Mouse (Mus musculus): ENCODE measurements around the gene Zbtb5. TPM values are rescaled to one million over a fixed set of nuclear protein-coding genes. Genes with fewer than 3 reads are reported as not detected.
A peak's percentile ranks its signal among the peaks of the same experiment; 100 is the strongest.

Gene Zbtb5
- polyA plus RNA-seq, 1 experiment, result 12.8 TPM

GRCm38 (mm10) chr4:44983131-44983740 is 29.0 kb downstream of the Zbtb5 start:
- no peak overlapping the region for H3K9ac ChIP-seq (ENCODE audit: low read depth, poor library complexity, severe bottlenecking)
- no peak for TF ChIP-seq CTCF (IDR thresholded peaks at IDR 0.05; ENCODE audit: low read depth, low read length)
- no peak overlapping the region for H3K27ac ChIP-seq (ENCODE audit: insufficient read depth, low read length)
- no peaks in the 10 kb centered on the region for H3K27me3 ChIP-seq (ENCODE audit: control insufficient read depth, insufficient read depth, low read length, poor library complexity, severe bottlenecking)
- H3K4me1 ChIP-seq (ENCODE audit: control insufficient read depth, insufficient read depth, low read length), result peaks cover 7% of the 10 kb centered on the region
- no peak overlapping the region for H3K4me3 ChIP-seq (ENCODE audit: low read depth, low read length)
- no peaks in the 10 kb centered on the region for H3K36me3 ChIP-seq (ENCODE audit: control insufficient read depth, insufficient read depth, low read length, poor library complexity, severe bottlenecking)
- H3K9me3 ChIP-seq (replicated peaks; ENCODE audit: control insufficient read depth, insufficient read depth, low read length, poor library complexity, severe bottlenecking), result no peaks in the 10 kb centered on the region

GRCm38 (mm10) chr4:44982440-44983130 is 29.6 kb downstream of the Zbtb5 start:
- Histone ChIP-seq H3K36me3 (ENCODE audit: control insufficient read depth, insufficient read depth, low read length, poor library complexity, severe bottlenecking) (no peaks in the 10 kb centered on the region), H3K9ac (ENCODE audit: low read depth, poor library complexity, severe bottlenecking) (no peak overlapping the region), H3K9me3 (replicated peaks; ENCODE audit: control insufficient read depth, insufficient read depth, low read length, poor library complexity, severe bottlenecking) (no peaks in the 10 kb centered on the region), H3K4me3 (ENCODE audit: low read depth, low read length) (no peak overlapping the region), H3K27ac (ENCODE audit: insufficient read depth, low read length) (no peak overlapping the region), H3K27me3 (ENCODE audit: control insufficient read depth, insufficient read depth, low read length, poor library complexity, severe bottlenecking) (no peaks in the 10 kb centered on the region), H3K4me1 (ENCODE audit: control insufficient read depth, insufficient read depth, low read length) (peaks cover 7% of the 10 kb centered on the region)
- TF ChIP-seq POLR2A (IDR thresholded peaks at IDR 0.05; ENCODE audit: insufficient read depth, low read length) (no peak), CTCF (IDR thresholded peaks at IDR 0.05; ENCODE audit: low read depth, low read length) (no peak), EP300 (IDR thresholded peaks at IDR 0.05; ENCODE audit: insufficient read depth, low read depth, low read length) (no peak)

GRCm38 (mm10) chr4:44981974-44982287 is 30.3 kb downstream of the Zbtb5 start:
- no peaks in the 10 kb centered on the region for H3K27me3 ChIP-seq (ENCODE audit: control insufficient read depth, insufficient read depth, low read length, poor library complexity, severe bottlenecking)
- no peaks in the 10 kb centered on the region for H3K9me3 ChIP-seq (replicated peaks; ENCODE audit: control insufficient read depth, insufficient read depth, low read length, poor library complexity, severe bottlenecking)
- H3K27ac ChIP-seq (ENCODE audit: insufficient read depth, low read length), result no peak overlapping the region
- peak overlapping the region; percentile 60 for H3K9ac ChIP-seq (ENCODE audit: low read depth, poor library complexity, severe bottlenecking)
- TF ChIP-seq CTCF (IDR thresholded peaks at IDR 0.05; ENCODE audit: low read depth, low read length) (no peak), POLR2A (IDR thresholded peaks at IDR 0.05; ENCODE audit: insufficient read depth, low read length) (no peak), EP300 (IDR thresholded peaks at IDR 0.05; ENCODE audit: insufficient read depth, low read depth, low read length) (no peak)
- no peaks in the 10 kb centered on the region for H3K36me3 ChIP-seq (ENCODE audit: control insufficient read depth, insufficient read depth, low read length, poor library complexity, severe bottlenecking)
- peak overlapping the region; percentile 84 for H3K4me3 ChIP-seq (ENCODE audit: low read depth, low read length)
- H3K4me1 ChIP-seq (ENCODE audit: control insufficient read depth, insufficient read depth, low read length), result peaks cover 7% of the 10 kb centered on the region

GRCm38 (mm10) chr4:44981280-44981973 is 30.8 kb downstream of the Zbtb5 start, which contains the start of gene Grhpr:
Gene Grhpr, plus strand, starts transcription at chr4:44981395.
- Histone ChIP-seq H3K36me3 (ENCODE audit: control insufficient read depth, insufficient read depth, low read length, poor library complexity, severe bottlenecking) (no peaks in the 10 kb centered on the region), H3K4me3 (ENCODE audit: low read depth, low read length) (peak within 1 kb of the TSS; percentile 84), H3K9ac (ENCODE audit: low read depth, poor library complexity, severe bottlenecking) (peak within 1 kb of the TSS; percentile 60), H3K9me3 (replicated peaks; ENCODE audit: control insufficient read depth, insufficient read depth, low read length, poor library complexity, severe bottlenecking) (no peaks in the 10 kb centered on the region), H3K27ac (ENCODE audit: insufficient read depth, low read length) (no peak within 1 kb of the TSS), H3K4me1 (ENCODE audit: control insufficient read depth, insufficient read depth, low read length) (peaks cover 7% of the 10 kb centered on the region), H3K27me3 (ENCODE audit: control insufficient read depth, insufficient read depth, low read length, poor library complexity, severe bottlenecking) (no peaks in the 10 kb centered on the region)
- TF ChIP-seq POLR2A (IDR thresholded peaks at IDR 0.05; ENCODE audit: insufficient read depth, low read length) (peak; percentile 52), EP300 (IDR thresholded peaks at IDR 0.05; ENCODE audit: insufficient read depth, low read depth, low read length) (no peak)

GRCm38 (mm10) chr4:44979794-44980338 is 32.3 kb downstream of the Zbtb5 start:
- Histone ChIP-seq H3K36me3 (ENCODE audit: control insufficient read depth, insufficient read depth, low read length, poor library complexity, severe bottlenecking) (no peaks in the 10 kb centered on the region), H3K9me3 (replicated peaks; ENCODE audit: control insufficient read depth, insufficient read depth, low read length, poor library complexity, severe bottlenecking) (no peaks in the 10 kb centered on the region), H3K4me3 (ENCODE audit: low read depth, low read length) (no peak overlapping the region), H3K9ac (ENCODE audit: low read depth, poor library complexity, severe bottlenecking) (no peak overlapping the region), H3K4me1 (ENCODE audit: control insufficient read depth, insufficient read depth, low read length) (peaks cover 7% of the 10 kb centered on the region), H3K27ac (ENCODE audit: insufficient read depth, low read length) (no peak overlapping the region), H3K27me3 (ENCODE audit: control insufficient read depth, insufficient read depth, low read length, poor library complexity, severe bottlenecking) (no peaks in the 10 kb centered on the region)
- TF ChIP-seq CTCF (IDR thresholded peaks at IDR 0.05; ENCODE audit: low read depth, low read length), result no peak
- no peak for TF ChIP-seq POLR2A (IDR thresholded peaks at IDR 0.05; ENCODE audit: insufficient read depth, low read length)
- TF ChIP-seq EP300 (IDR thresholded peaks at IDR 0.05; ENCODE audit: insufficient read depth, low read depth, low read length), result no peak

- H3K9me3 ChIP-seq (replicated peaks; ENCODE audit: control insufficient read depth, insufficient read depth, low read length, poor library complexity, severe bottlenecking), result no peaks in the 10 kb centered on the region
- H3K36me3 ChIP-seq (ENCODE audit: control insufficient read depth, insufficient read depth, low read length, poor library complexity, severe bottlenecking), result no peaks in the 10 kb centered on the region
- TF ChIP-seq POLR2A (IDR thresholded peaks at IDR 0.05; ENCODE audit: insufficient read depth, low read length) (no peak), CTCF (IDR thresholded peaks at IDR 0.05; ENCODE audit: low read depth, low read length) (no peak), EP300 (IDR thresholded peaks at IDR 0.05; ENCODE audit: insufficient read depth, low read depth, low read length) (no peak)
- H3K4me1 ChIP-seq (ENCODE audit: control insufficient read depth, insufficient read depth, low read length), result peaks cover 9% of the 10 kb centered on the region
- no peaks in the 10 kb centered on the region for H3K27me3 ChIP-seq (ENCODE audit: control insufficient read depth, insufficient read depth, low read length, poor library complexity, severe bottlenecking)
- no peak overlapping the region for H3K27ac ChIP-seq (ENCODE audit: insufficient read depth, low read length)
- H3K4me3 ChIP-seq (ENCODE audit: low read depth, low read length), result no peak overlapping the region
- H3K9ac ChIP-seq (ENCODE audit: low read depth, poor library complexity, severe bottlenecking), result no peak overlapping the region
Measured at GRCm38 (mm10) chr4:44978175-44978574, 34.0 kb downstream of the Zbtb5 start.
